Mouse (Mus musculus): Measurements from ENCODE around the gene Ntf3.

- TF ChIP-seq CTCF (conservative IDR thresholded peaks at IDR 0.05; ENCODE audit: low read length) (no peak), NANOG (IDR thresholded peaks at IDR 0.05; ENCODE audit: borderline replicate concordance, low read length) (no peak), POU5F1 (IDR thresholded peaks at IDR 0.05; ENCODE audit: borderline replicate concordance, low read length) (no peak)
These were observed 32.4 kb downstream of the Ntf3 start for GRCm38 (mm10) chr6:126134155-126134906.
